ENCODE assay signal across 9 mouse cellular contexts in the genomic region with DNA sequence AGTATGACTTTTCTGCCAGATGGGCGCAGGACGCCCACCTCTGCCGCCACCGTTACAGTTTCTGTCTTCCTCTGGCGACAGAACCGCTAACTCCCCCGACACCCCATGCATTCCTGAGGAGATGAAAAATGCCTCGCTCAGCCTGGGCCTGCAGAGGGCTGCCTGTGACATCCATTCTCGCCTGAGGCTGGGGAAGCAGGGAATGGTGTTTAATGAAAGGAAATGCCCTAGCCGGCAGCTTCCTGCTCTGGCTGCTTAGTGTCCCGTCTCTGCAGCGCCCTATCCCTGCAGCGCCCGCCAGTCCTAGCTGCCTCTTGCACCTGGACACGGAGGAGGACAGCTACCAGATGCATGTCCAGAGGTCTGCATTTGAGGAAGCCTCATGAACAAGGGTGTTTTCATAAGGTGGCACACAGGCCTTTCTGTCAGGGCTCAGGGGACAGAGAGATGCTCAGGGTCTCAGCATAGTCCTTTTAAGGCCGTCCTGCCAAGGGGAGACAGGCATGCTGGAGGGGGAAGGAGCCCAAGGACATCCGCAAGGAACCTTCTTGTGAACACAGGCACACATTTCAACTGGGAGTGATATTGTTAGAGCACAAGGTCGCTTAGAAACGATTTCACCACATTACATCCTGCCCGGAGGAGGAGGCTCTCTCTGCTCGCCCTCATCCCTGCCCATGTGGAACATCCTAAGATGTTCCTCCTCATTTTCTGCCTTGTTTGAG. TPM values are rescaled to one million over a fixed set of nuclear protein-coding genes. Genes with fewer than 3 reads are reported as not detected.
DNase-seq lines count a peak whose midpoint lies in the region; ATAC-seq and TF ChIP-seq lines count a peak whose summit lies in the region.
"Had no signal": no experiment of that assay in that cellular context is flagged by ENCODE, and none has a peak within 500 bp of the region (broad histone marks: within the 10 kb centered on the region; RNA-seq: fewer than 3 reads in every experiment).

No protein-coding gene starts in this region.

- peaks cover 23% of the 10 kb centered on the region for H3K27me3 ChIP-seq in lung, embryonic 14.5 days (ENCODE audit: insufficient read depth, low read length)
- H3K27me3 ChIP-seq in forebrain, embryonic 10.5 days (ENCODE audit: poor library complexity, severe bottlenecking), result peaks cover 71% of the 10 kb centered on the region
- no peaks in the 10 kb centered on the region for H3K27me3 ChIP-seq in midbrain, embryonic 16.5 days (ENCODE audit: control insufficient read depth, insufficient read depth, low read depth, low read length)

- no peaks in the 10 kb centered on the region for H3K4me1 ChIP-seq in lung, embryonic 14.5 days (ENCODE audit: insufficient read depth)
- peaks cover 54% of the 10 kb centered on the region for H3K4me1 ChIP-seq in forebrain, embryonic 10.5 days
- peaks cover 20% of the 10 kb centered on the region for H3K4me1 ChIP-seq in midbrain, embryonic 16.5 days (ENCODE audit: control insufficient read depth, insufficient read depth, low read length)

- H3K36me3 ChIP-seq in lung, embryonic 14.5 days (ENCODE audit: insufficient read depth), result no peaks in the 10 kb centered on the region
- no peaks in the 10 kb centered on the region for H3K36me3 ChIP-seq in forebrain, embryonic 10.5 days (replicated peaks)
- no peaks in the 10 kb centered on the region for H3K36me3 ChIP-seq in midbrain, embryonic 16.5 days (ENCODE audit: control insufficient read depth, insufficient read depth, low read length)

- WGBS in lung, embryonic 14.5 days, result 7% methylated on average over 21 of the region's 21 CpGs
- WGBS in forebrain, embryonic 10.5 days, result 14% methylated on average over 21 of the region's 21 CpGs
- 13% methylated on average over 21 of the region's 21 CpGs for WGBS in midbrain, embryonic 16.5 days

- no peak for ATAC-seq in lung, embryonic 14.5 days (ENCODE audit: insufficient read depth)
- ATAC-seq in midbrain, embryonic 16.5 days, result peak; percentile 64

- H3K9ac ChIP-seq in lung, embryonic 14.5 days, result no peak overlapping the region
- H3K9ac ChIP-seq in midbrain, embryonic 16.5 days (ENCODE audit: low read depth, low read length), result peak overlapping the region; percentile 61

- peak overlapping the region; percentile 10; the same call in 1 of the 2 replicates for H3K4me3 ChIP-seq in lung, embryonic 14.5 days (ENCODE audit: low read depth, low read length)
- peak overlapping the region; percentile 53 for H3K4me3 ChIP-seq in forebrain, embryonic 10.5 days
- peak overlapping the region; percentile 26 for H3K4me3 ChIP-seq in midbrain, embryonic 16.5 days (ENCODE audit: low read depth, low read length)

- 0 out of 2 replicates have a peak, but pooled peaks have one; percentile 12 for TF ChIP-seq CTCF in lung, embryonic 14.5 days (IDR thresholded peaks at IDR 0.05; ENCODE audit: low read depth)

- peak overlapping the region; percentile 52 for H3K4me2 ChIP-seq in lung, embryonic 14.5 days
- peak overlapping the region; percentile 58 for H3K4me2 ChIP-seq in midbrain, embryonic 16.5 days (ENCODE audit: low read length)

- peak; percentile 57 for DNase-seq in lung, embryonic 14.5 days
- DNase-seq in lung, postnatal 36 days, result no peak
- peak; percentile 52 for DNase-seq in forebrain, embryonic 10.5 days (ENCODE audit: extremely low spot score, low spot score)
- peak; percentile 31 for DNase-seq in kidney, postnatal 14 days
- no peak for DNase-seq in B cell, adult 2 months
- DNase-seq in cerebellum, adult 11-12 months, result no peak
- no peak for DNase-seq in cerebellum, adult 9-11 months

- H3K27ac ChIP-seq in lung, embryonic 14.5 days (ENCODE audit: low read depth), result no peak overlapping the region
- H3K27ac ChIP-seq in forebrain, embryonic 10.5 days, result peak overlapping the region; percentile 83
- H3K27ac ChIP-seq in midbrain, embryonic 16.5 days (ENCODE audit: low read length), result peak overlapping the region; percentile 71

- no peaks in the 10 kb centered on the region for H3K9me3 ChIP-seq in lung, embryonic 14.5 days (ENCODE audit: low read depth, low read length)
- no peaks in the 10 kb centered on the region for H3K9me3 ChIP-seq in forebrain, embryonic 10.5 days
- no peaks in the 10 kb centered on the region for H3K9me3 ChIP-seq in midbrain, embryonic 16.5 days (replicated peaks; ENCODE audit: control insufficient read depth, low read length, poor library complexity, severe bottlenecking)

RNA-seq across cellular contexts. Expression of a gene that starts 13.7 kb away (rescaled TPM):
- polyA plus RNA-seq in lung, embryonic 14.5 days (2014; fragmentation: Nextera tagmentation; extraction: Ambion mirVana), result 0.42 and 0.79 TPM in 2 replicates
- 10.9 and 12.1 TPM in 2 replicates for polyA plus RNA-seq in forebrain, embryonic 10.5 days (2016; fragmentation: Nextera tagmentation; extraction: Ambion mirVana)
- 10.1 and 16.2 TPM in 2 replicates for polyA plus RNA-seq in midbrain, embryonic 16.5 days (2015; fragmentation: Nextera tagmentation; extraction: Ambion mirVana)

RNA-seq across cellular contexts. Expression of a gene that starts 22.1 kb away (rescaled TPM):
- 25.7 and 26.1 TPM in 2 replicates for polyA plus RNA-seq in lung, embryonic 14.5 days (2014; fragmentation: Nextera tagmentation; extraction: Ambion mirVana)
- polyA plus RNA-seq in forebrain, embryonic 10.5 days (2016; fragmentation: Nextera tagmentation; extraction: Ambion mirVana), result 22.0 and 24.0 TPM in 2 replicates
- polyA plus RNA-seq in midbrain, embryonic 16.5 days (2015; fragmentation: Nextera tagmentation; extraction: Ambion mirVana), result 20.4 and 20.6 TPM in 2 replicates

RNA-seq across cellular contexts. Expression of a gene that starts 59.7 kb away (rescaled TPM):
- polyA plus RNA-seq in lung, embryonic 14.5 days (2014; fragmentation: Nextera tagmentation; extraction: Ambion mirVana), result 0.15 TPM in 1 of 2 replicates, not detected in the other
- polyA plus RNA-seq in forebrain, embryonic 10.5 days (2016; fragmentation: Nextera tagmentation; extraction: Ambion mirVana), result 0.10 TPM in 1 of 2 replicates, not detected in the other
- 0.88 and 1.4 TPM in 2 replicates for polyA plus RNA-seq in midbrain, embryonic 16.5 days (2015; fragmentation: Nextera tagmentation; extraction: Ambion mirVana)
- polyA plus RNA-seq: spleen, adult 2 months had no signal

Comparison
In these comparisons a context has a peak if more than half of its experiments do, and no peak if none do; other contexts are left out.
1. DNase-seq: peak in lung, embryonic 14.5 days (single experiment), forebrain, embryonic 10.5 days (single experiment) and kidney, postnatal 14 days (single experiment); none in lung, postnatal 36 days (single experiment), B cell, adult 2 months (0 of 2), cerebellum, adult 11-12 months (single experiment) and cerebellum, adult 9-11 months (single experiment).
2. Peak in every context shown above with its lines, with median percentiles within 50 percentile points of each other: H3K4me3 ChIP-seq.